ENCODE assay signal across 16 mouse cellular contexts in the genomic region with DNA sequence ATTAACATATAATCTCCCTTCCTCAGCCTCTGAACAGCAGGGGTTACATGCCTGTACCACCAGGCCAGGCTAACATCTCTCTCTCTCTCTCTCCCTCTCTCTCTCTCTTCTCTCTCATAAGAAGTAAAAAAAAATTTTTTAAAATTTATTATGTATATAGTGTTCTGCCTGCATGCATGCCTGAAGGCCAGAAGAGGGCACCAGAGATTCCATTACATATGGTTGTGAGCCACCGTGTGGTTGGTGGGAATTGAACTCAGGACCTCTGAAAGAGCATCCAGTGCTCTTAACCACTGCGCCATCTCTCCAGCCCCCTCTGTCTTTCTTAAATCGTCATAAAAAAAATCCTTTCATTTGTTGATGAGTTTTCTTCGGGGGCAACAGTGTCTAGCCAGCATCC. TPM values are rescaled to one million over a fixed set of nuclear protein-coding genes. Genes with fewer than 3 reads are reported as not detected.
DNase-seq lines count a peak whose midpoint lies in the region; ATAC-seq and TF ChIP-seq lines count a peak whose summit lies in the region.
"Had no signal": no experiment of that assay in that cellular context is flagged by ENCODE, and none has a peak within 500 bp of the region (broad histone marks: within the 10 kb centered on the region; RNA-seq: fewer than 3 reads in every experiment).

No protein-coding gene starts in this region.

- POLR2A ChIA-PET in Patski (lab: Charles Lee) = no interaction called here

- H3K9me3 ChIP-seq in hindbrain, postnatal 0 days (ENCODE audit: low read length) = no peaks in the 10 kb centered on the region
- no peaks in the 10 kb centered on the region for H3K9me3 ChIP-seq in hindbrain, embryonic 12.5 days (replicated peaks)
- H3K9me3 ChIP-seq in midbrain, embryonic 14.5 days (ENCODE audit: control insufficient read depth, low read length) = no peaks in the 10 kb centered on the region
- no peaks in the 10 kb centered on the region for H3K9me3 ChIP-seq in midbrain, embryonic 13.5 days
- H3K9me3 ChIP-seq in stomach, postnatal 0 days (ENCODE audit: control insufficient read depth, low read length) = no peaks in the 10 kb centered on the region
- H3K9me3 ChIP-seq: embryonic facial prominence, embryonic 10.5 days; limb, embryonic 12.5 days had no signal

- WGBS in hindbrain, postnatal 0 days = 69% methylated on average over 4 of the region's 4 CpGs
- WGBS in hindbrain, embryonic 12.5 days = 72% methylated on average over 4 of the region's 4 CpGs
- WGBS in midbrain, embryonic 14.5 days = 74% methylated on average over 4 of the region's 4 CpGs
- WGBS in midbrain, embryonic 13.5 days = 72% methylated on average over 4 of the region's 4 CpGs
- 68% methylated on average over 4 of the region's 4 CpGs for WGBS in stomach, postnatal 0 days

- H3K27ac ChIP-seq in hindbrain, postnatal 0 days = no peak overlapping the region
- H3K27ac ChIP-seq in hindbrain, embryonic 12.5 days = no peak overlapping the region
- no peak overlapping the region for H3K27ac ChIP-seq in midbrain, embryonic 14.5 days (replicated peaks; ENCODE audit: low read depth, low read length)
- no peak overlapping the region for H3K27ac ChIP-seq in midbrain, embryonic 13.5 days
- no peak overlapping the region for H3K27ac ChIP-seq in stomach, postnatal 0 days (replicated peaks)
- H3K27ac ChIP-seq: embryonic facial prominence, embryonic 10.5 days; limb, embryonic 12.5 days; macrophage had no signal

- CTCF ChIA-PET in Patski (lab: Charles Lee) = no interaction called here

- TF ChIP-seq CTCF in hindbrain, postnatal 0 days (IDR thresholded peaks at IDR 0.05; ENCODE audit: low read depth) = peak; percentile 47; the same call in 1 of the 2 replicates
- peak; percentile 57 for TF ChIP-seq CTCF in Patski (IDR thresholded peaks at IDR 0.05)
- peak; percentile 57 for TF ChIP-seq CTCF in stomach, postnatal 0 days (IDR thresholded peaks at IDR 0.05; ENCODE audit: low read depth)

- no peak for DNase-seq in hindbrain, postnatal 0 days (ENCODE audit: low spot score)
- peak; percentile 21 for DNase-seq in midbrain, embryonic 14.5 days
- no peak for DNase-seq in Patski (ENCODE audit: low read depth, low spot score)
- no peak for DNase-seq in stomach, postnatal 0 days (ENCODE audit: low spot score)
- no peak for DNase-seq in cerebellum, postnatal 25 days
- DNase-seq: adrenal gland, postnatal 10 days; cerebellum, adult 8-10 months; gastrocnemius, postnatal 14 days; kidney, adult 8-10 months; spleen, adult 18-20 months had no signal

- H3K27me3 ChIP-seq in hindbrain, postnatal 0 days (ENCODE audit: insufficient read depth, low read length) = no peaks in the 10 kb centered on the region
- H3K27me3 ChIP-seq in hindbrain, embryonic 12.5 days = no peaks in the 10 kb centered on the region
- no peaks in the 10 kb centered on the region for H3K27me3 ChIP-seq in midbrain, embryonic 14.5 days (ENCODE audit: control insufficient read depth, insufficient read depth, low read length)
- H3K27me3 ChIP-seq in midbrain, embryonic 13.5 days = no peaks in the 10 kb centered on the region
- peaks cover 7% of the 10 kb centered on the region for H3K27me3 ChIP-seq in Patski
- H3K27me3 ChIP-seq in stomach, postnatal 0 days (ENCODE audit: control insufficient read depth, insufficient read depth, low read length) = no peaks in the 10 kb centered on the region
- H3K27me3 ChIP-seq: limb, embryonic 12.5 days had no signal

- ATAC-seq in hindbrain, postnatal 0 days = no peak
- ATAC-seq in hindbrain, embryonic 12.5 days (ENCODE audit: low FRiP score) = no peak
- no peak for ATAC-seq in midbrain, embryonic 14.5 days (ENCODE audit: low FRiP score, low TSS enrichment)
- ATAC-seq in midbrain, embryonic 13.5 days = no peak
- ATAC-seq in Patski = no peak
- no peak for ATAC-seq in stomach, postnatal 0 days (ENCODE audit: low FRiP score, low TSS enrichment)

- TF ChIP-seq EP300 in stomach, postnatal 0 days (optimal IDR thresholded peaks at IDR 0.05) = no peak

- H3K9ac ChIP-seq in hindbrain, postnatal 0 days (replicated peaks; ENCODE audit: low read length) = no peak overlapping the region
- H3K9ac ChIP-seq in hindbrain, embryonic 12.5 days = no peak overlapping the region
- no peak overlapping the region for H3K9ac ChIP-seq in midbrain, embryonic 14.5 days (replicated peaks; ENCODE audit: low read length)
- no peak overlapping the region for H3K9ac ChIP-seq in midbrain, embryonic 13.5 days (replicated peaks)
- H3K9ac ChIP-seq in stomach, postnatal 0 days (ENCODE audit: low read length) = no peak overlapping the region
- H3K9ac ChIP-seq: limb, embryonic 12.5 days had no signal

- no peak overlapping the region for H3K4me2 ChIP-seq in hindbrain, postnatal 0 days (ENCODE audit: low read depth, low read length)
- no peak overlapping the region for H3K4me2 ChIP-seq in hindbrain, embryonic 12.5 days (replicated peaks)
- H3K4me2 ChIP-seq in midbrain, embryonic 14.5 days (ENCODE audit: low read length) = no peak overlapping the region
- H3K4me2 ChIP-seq in midbrain, embryonic 13.5 days (replicated peaks) = no peak overlapping the region
- H3K4me2 ChIP-seq in stomach, postnatal 0 days (replicated peaks; ENCODE audit: low read depth) = no peak overlapping the region
- H3K4me2 ChIP-seq: limb, embryonic 12.5 days had no signal

- H3K4me1 ChIP-seq in hindbrain, postnatal 0 days (ENCODE audit: insufficient read depth, low read length) = no peaks in the 10 kb centered on the region
- no peaks in the 10 kb centered on the region for H3K4me1 ChIP-seq in hindbrain, embryonic 12.5 days
- no peaks in the 10 kb centered on the region for H3K4me1 ChIP-seq in midbrain, embryonic 14.5 days (ENCODE audit: control insufficient read depth, insufficient read depth, low read length)
- H3K4me1 ChIP-seq in midbrain, embryonic 13.5 days (replicated peaks) = no peaks in the 10 kb centered on the region
- H3K4me1 ChIP-seq in stomach, postnatal 0 days (replicated peaks; ENCODE audit: control insufficient read depth, insufficient read depth) = no peaks in the 10 kb centered on the region
- H3K4me1 ChIP-seq: embryonic facial prominence, embryonic 10.5 days; limb, embryonic 12.5 days had no signal

- H3K4me3 ChIP-seq in hindbrain, postnatal 0 days (ENCODE audit: low read length) = no peak overlapping the region
- no peak overlapping the region for H3K4me3 ChIP-seq in hindbrain, embryonic 12.5 days
- no peak overlapping the region for H3K4me3 ChIP-seq in midbrain, embryonic 14.5 days (replicated peaks; ENCODE audit: low read depth, low read length)
- no peak overlapping the region for H3K4me3 ChIP-seq in midbrain, embryonic 13.5 days (replicated peaks)
- H3K4me3 ChIP-seq in stomach, postnatal 0 days (ENCODE audit: low read depth, low read length) = no peak overlapping the region
- H3K4me3 ChIP-seq: embryonic facial prominence, embryonic 10.5 days; limb, embryonic 12.5 days had no signal

- in situ Hi-C loops in Patski (cut with MboI; ENCODE audit: low pct_unique_long_range_greater_than_20kb) = loop anchor here (25.0 kb wide), 1 partner anchor 668 kb away; no protein-coding TSS in a partner anchor

- no peaks in the 10 kb centered on the region for H3K36me3 ChIP-seq in hindbrain, postnatal 0 days (ENCODE audit: insufficient read depth, low read length)
- H3K36me3 ChIP-seq in hindbrain, embryonic 12.5 days = no peaks in the 10 kb centered on the region
- H3K36me3 ChIP-seq in midbrain, embryonic 14.5 days (ENCODE audit: control insufficient read depth, insufficient read depth, low read length) = no peaks in the 10 kb centered on the region
- H3K36me3 ChIP-seq in midbrain, embryonic 13.5 days = no peaks in the 10 kb centered on the region
- H3K36me3 ChIP-seq in stomach, postnatal 0 days (ENCODE audit: control insufficient read depth, insufficient read depth, low read length) = no peaks in the 10 kb centered on the region
- H3K36me3 ChIP-seq: embryonic facial prominence, embryonic 10.5 days; limb, embryonic 12.5 days had no signal

RNA-seq across cellular contexts. Expression of a gene that starts 20.7 kb away (rescaled TPM):
- 0.84 and 1.5 TPM in 2 replicates for total RNA-seq in hindbrain, postnatal 0 days (2014; rRNA removed)
- polyA plus RNA-seq in hindbrain, postnatal 0 days (2015; fragmentation: Nextera tagmentation; extraction: Ambion mirVana) = 0.30 and 1.0 TPM in 2 replicates
- not detected in 2 replicates for polyA plus RNA-seq in hindbrain, embryonic 12.5 days (2016; fragmentation: Nextera tagmentation; extraction: Ambion mirVana)
- 0.23 and 0.34 TPM in 2 replicates for polyA plus RNA-seq in midbrain, embryonic 14.5 days (2014; fragmentation: Nextera tagmentation; extraction: Ambion mirVana)
- polyA plus RNA-seq in midbrain, embryonic 13.5 days (2015; fragmentation: Nextera tagmentation; extraction: Ambion mirVana) = 0.05 and 0.14 TPM in 2 replicates
- not detected for polyA plus RNA-seq in Patski (2021)
- not detected in 2 replicates for polyA plus RNA-seq in stomach, postnatal 0 days (2015; fragmentation: Nextera tagmentation; extraction: Ambion mirVana)
- total RNA-seq: adrenal gland, postnatal 10 days; gastrocnemius, postnatal 14 days; heart, postnatal 25 days had no signal
- polyA plus RNA-seq: macrophage had no signal

RNA-seq across cellular contexts. Expression of a gene that starts 59.6 kb away (rescaled TPM):
- total RNA-seq in hindbrain, postnatal 0 days (2014; rRNA removed) = 28.3 and 36.9 TPM in 2 replicates
- polyA plus RNA-seq in hindbrain, postnatal 0 days (2015; fragmentation: Nextera tagmentation; extraction: Ambion mirVana) = 185 and 186 TPM in 2 replicates
- polyA plus RNA-seq in hindbrain, embryonic 12.5 days (2016; fragmentation: Nextera tagmentation; extraction: Ambion mirVana) = 193 and 205 TPM in 2 replicates
- polyA plus RNA-seq in midbrain, embryonic 14.5 days (2014; fragmentation: Nextera tagmentation; extraction: Ambion mirVana) = 176 and 187 TPM in 2 replicates
- 207 and 215 TPM in 2 replicates for polyA plus RNA-seq in midbrain, embryonic 13.5 days (2015; fragmentation: Nextera tagmentation; extraction: Ambion mirVana)
- 173 TPM for polyA plus RNA-seq in Patski (2021)
- polyA plus RNA-seq in stomach, postnatal 0 days (2015; fragmentation: Nextera tagmentation; extraction: Ambion mirVana) = 126 and 127 TPM in 2 replicates

RNA-seq across cellular contexts. Expression of a gene that starts 59.6 kb away (rescaled TPM):
- total RNA-seq in hindbrain, postnatal 0 days (2014; rRNA removed) = 14.5 and 20.0 TPM in 2 replicates
- 69.8 and 70.7 TPM in 2 replicates for polyA plus RNA-seq in hindbrain, postnatal 0 days (2015; fragmentation: Nextera tagmentation; extraction: Ambion mirVana)
- 81.0 and 86.5 TPM in 2 replicates for polyA plus RNA-seq in hindbrain, embryonic 12.5 days (2016; fragmentation: Nextera tagmentation; extraction: Ambion mirVana)
- polyA plus RNA-seq in midbrain, embryonic 14.5 days (2014; fragmentation: Nextera tagmentation; extraction: Ambion mirVana) = 75.4 and 76.2 TPM in 2 replicates
- 81.1 and 87.6 TPM in 2 replicates for polyA plus RNA-seq in midbrain, embryonic 13.5 days (2015; fragmentation: Nextera tagmentation; extraction: Ambion mirVana)
- 67.5 TPM for polyA plus RNA-seq in Patski (2021)
- polyA plus RNA-seq in stomach, postnatal 0 days (2015; fragmentation: Nextera tagmentation; extraction: Ambion mirVana) = 40.3 and 43.6 TPM in 2 replicates
